Mouse (Mus musculus) granulocyte monocyte progenitor cell, adult 5-6 weeks (primary cell): ENCODE results near the gene Bcs1l. TPM values are rescaled to one million over a fixed set of nuclear protein-coding genes. Genes with fewer than 3 reads are reported as not detected.

Source experiments
- total RNA-seq, 2 experiments: library from RNA; stranded (forward) in 1 of 2; stranded (reverse) in 1 of 2; fragments of 200-712, 200-1000 nt in 1 of 2; fragments of >200 nt in 1 of 2; fragmentation: Nextera tagmentation in 1 of 2; gene quantifications; 2 replicates each; pipeline ENCODE4 v1.2.3; 2014 to 2017

The Bcs1l gene
- total RNA-seq, 2 experiments from 2014 or later, result 28.8 to 29.0 TPM

Other genes with a start within 250 kb of the Bcs1l start
- gene Catip, start 226.2 kb upstream of the Bcs1l start, total RNA-seq (2014; fragmentation: Nextera tagmentation), result 1.9 TPM in 1 of 2 replicates, not detected in the other
- gene Catip, start 226.2 kb upstream of the Bcs1l start, total RNA-seq (2017), result not detected in 2 replicates
- 0.38 and 0.49 TPM in 2 replicates for gene Slc11a1, start 213.1 kb upstream of the Bcs1l start, total RNA-seq (2014; fragmentation: Nextera tagmentation)
- 0.26 and 0.69 TPM in 2 replicates for gene Slc11a1, start 213.1 kb upstream of the Bcs1l start, total RNA-seq (2017)
- gene Ctdsp1, start 196.8 kb upstream of the Bcs1l start, total RNA-seq (2014; fragmentation: Nextera tagmentation), result 81.8 and 98.1 TPM in 2 replicates
- 27.7 and 33.9 TPM in 2 replicates for gene Ctdsp1, start 196.8 kb upstream of the Bcs1l start, total RNA-seq (2017)
- gene Vil1, start 178.9 kb upstream of the Bcs1l start, total RNA-seq (2014; fragmentation: Nextera tagmentation), result 0.09 TPM in 1 of 2 replicates, not detected in the other
- gene Vil1, start 178.9 kb upstream of the Bcs1l start, total RNA-seq (2017), result not detected in 2 replicates
- gene Cnot9, start 82.2 kb upstream of the Bcs1l start, total RNA-seq (2014; fragmentation: Nextera tagmentation), result 58.2 and 66.7 TPM in 2 replicates
- 62.5 and 76.6 TPM in 2 replicates for gene Cnot9, start 82.2 kb upstream of the Bcs1l start, total RNA-seq (2017)
- gene Plcd4, start 45.4 kb upstream of the Bcs1l start, total RNA-seq (2014; fragmentation: Nextera tagmentation), result not detected in 2 replicates
- gene Plcd4, start 45.4 kb upstream of the Bcs1l start, total RNA-seq (2017), result 0.05 TPM in 1 of 2 replicates, not detected in the other
- gene Usp37, start 44.0 kb upstream of the Bcs1l start, total RNA-seq (2014; fragmentation: Nextera tagmentation), result 26.4 and 54.1 TPM in 2 replicates
- gene Usp37, start 44.0 kb upstream of the Bcs1l start, total RNA-seq (2017), result 37.1 and 37.4 TPM in 2 replicates
- gene Zfp142, start within 50 bp of the Bcs1l start, total RNA-seq (2014; fragmentation: Nextera tagmentation), result 16.3 and 17.1 TPM in 2 replicates
- gene Zfp142, start within 50 bp of the Bcs1l start, total RNA-seq (2017), result 9.5 and 10.0 TPM in 2 replicates
- 20.8 and 34.3 TPM in 2 replicates for gene Rnf25, start 13.1 kb downstream of the Bcs1l start, total RNA-seq (2014; fragmentation: Nextera tagmentation)
- 17.5 and 28.2 TPM in 2 replicates for gene Rnf25, start 13.1 kb downstream of the Bcs1l start, total RNA-seq (2017)
- 0.26 TPM in 1 of 2 replicates, not detected in the other for gene Stk36, start 13.2 kb downstream of the Bcs1l start, total RNA-seq (2014; fragmentation: Nextera tagmentation)
- gene Stk36, start 13.2 kb downstream of the Bcs1l start, total RNA-seq (2017), result not detected in 2 replicates
- 18.2 and 29.1 TPM in 2 replicates for gene Ttll4, start 73.5 kb downstream of the Bcs1l start, total RNA-seq (2014; fragmentation: Nextera tagmentation)
- 18.4 and 21.5 TPM in 2 replicates for gene Ttll4, start 73.5 kb downstream of the Bcs1l start, total RNA-seq (2017)
- 10.1 and 13.1 TPM in 2 replicates for gene Cyp27a1, start 125.3 kb downstream of the Bcs1l start, total RNA-seq (2014; fragmentation: Nextera tagmentation)
- 5.8 and 6.9 TPM in 2 replicates for gene Cyp27a1, start 125.3 kb downstream of the Bcs1l start, total RNA-seq (2017)
- not detected in 2 replicates for gene Prkag3, start 160.9 kb downstream of the Bcs1l start, total RNA-seq (2014; fragmentation: Nextera tagmentation)
- gene Prkag3, start 160.9 kb downstream of the Bcs1l start, total RNA-seq (2017), result not detected in 2 replicates
- gene Wnt6, start 183.6 kb downstream of the Bcs1l start, total RNA-seq (2014; fragmentation: Nextera tagmentation), result not detected in 2 replicates
- 0.21 and 1.2 TPM in 2 replicates for gene Wnt6, start 183.6 kb downstream of the Bcs1l start, total RNA-seq (2017)
- gene Wnt10a, start 203.2 kb downstream of the Bcs1l start, total RNA-seq (2014; fragmentation: Nextera tagmentation), result not detected in 2 replicates
- gene Wnt10a, start 203.2 kb downstream of the Bcs1l start, total RNA-seq (2017), result not detected in 2 replicates